Mouse (Mus musculus) neural tube, embryonic 15.5 days (tissue): ENCODE measurements around the gene Slc38a3. TPM values are rescaled to one million over a fixed set of nuclear protein-coding genes. Genes with fewer than 3 reads are reported as not detected.

Experiments
- ATAC-seq: fragments of 200-750 bp; cut with Nextera tagmentation; 2 replicates; pipeline ENCODE4 v1.8.0; 2017; ENCODE audit warnings: mild to moderate bottlenecking, moderate TSS enrichment, moderate library complexity; ENCODE audit not compliant: low FRiP score
- H3K27ac ChIP-seq: fragments of 300-500 bp; sonication (generic); replicated peaks from 2 replicates; pipeline ENCODE4 v1.5.1; 2015; ENCODE audit warnings: mild to moderate bottlenecking, inconsistent platforms
- H3K27me3 ChIP-seq: fragments of 300-500 bp; sonication (generic); replicated peaks from 2 replicates; pipeline ENCODE4 v1.6.1; 2015; ENCODE audit warnings: inconsistent platforms
- H3K36me3 ChIP-seq: fragments of 300-500 bp; sonication (generic); 2 replicates; pipeline ENCODE4 v1.6.1; 2015; ENCODE audit warnings: inconsistent platforms
- H3K4me1 ChIP-seq: fragments of 300-500 bp; sonication (generic); 2 replicates; pipeline ENCODE4 v1.6.1; 2015; ENCODE audit warnings: inconsistent platforms
- H3K4me2 ChIP-seq: fragments of 300-500 bp; sonication (generic); 2 replicates; pipeline ENCODE4 v1.6.1; 2015; ENCODE audit warnings: inconsistent platforms, mild to moderate bottlenecking, moderate library complexity
- H3K4me3 ChIP-seq: fragments of 300-500 bp; sonication (generic); replicated peaks from 2 replicates; pipeline ENCODE4 v1.5.1; 2015; ENCODE audit warnings: mild to moderate bottlenecking, inconsistent platforms
- H3K9ac ChIP-seq: fragments of 300-500 bp; sonication (generic); replicated peaks from 2 replicates; pipeline ENCODE4 v1.6.1; 2015; ENCODE audit warnings: mild to moderate bottlenecking, inconsistent platforms
- H3K9me3 ChIP-seq: fragments of 300-500 bp; sonication (generic); replicated peaks from 2 replicates; pipeline ENCODE4 v1.6.1; 2016; ENCODE audit warnings: inconsistent platforms
- WGBS: fragments of 180-500 bp; shearing (Covaris S2); methylation state at CpG from one replicate; pipeline ENCODE4 v1.1.7; 2015; ENCODE audit warnings: mixed read lengths; 5-methylcytosine and 5-hydroxymethylcytosine counted together
- polyA plus RNA-seq: library from polyadenylated mRNA; unstranded; fragments of >200 nt; fragmentation: Nextera tagmentation; extraction: Ambion mirVana; gene quantifications from 2 replicates; pipeline ENCODE4 v1.2.1, GENCODE M21; 2015

Gene Slc38a3
- polyA plus RNA-seq, 1 experiment from 2014 or later, result 35.4 TPM

GRCm38 (mm10) chr9:107676302-107676701 is 7.0 kb upstream of the Slc38a3 start:
- WGBS, result under 1% methylated on average over 24 of the region's 25 CpGs
- Histone ChIP-seq H3K9me3 (no peaks in the 10 kb centered on the region), H3K4me1 (peaks cover 21% of the 10 kb centered on the region), H3K27ac (no peak overlapping the region), H3K27me3 (peaks cover 30% of the 10 kb centered on the region), H3K9ac (peak overlapping the region; percentile 46), H3K4me3 (peak overlapping the region; percentile 36), H3K4me2 (peak overlapping the region; percentile 72), H3K36me3 (no peaks in the 10 kb centered on the region)
- peak; percentile 28 for ATAC-seq

GRCm38 (mm10) chr9:107675671-107676301 is 6.5 kb upstream of the Slc38a3 start:
- peak overlapping the region; percentile 46 for H3K9ac ChIP-seq
- peak overlapping the region; percentile 72 for H3K4me2 ChIP-seq
- peaks cover 21% of the 10 kb centered on the region for H3K4me1 ChIP-seq
- H3K27ac ChIP-seq, result no peak overlapping the region
- H3K27me3 ChIP-seq, result peaks cover 30% of the 10 kb centered on the region
- WGBS, result 1% methylated on average over 39 of the region's 39 CpGs
- peak overlapping the region; percentile 36 for H3K4me3 ChIP-seq
- H3K9me3 ChIP-seq, result no peaks in the 10 kb centered on the region
- no peaks in the 10 kb centered on the region for H3K36me3 ChIP-seq
- peak; percentile 70 for ATAC-seq

GRCm38 (mm10) chr9:107674609-107675429 is 5.5 kb upstream of the Slc38a3 start:
- 67% methylated on average over 9 of the region's 9 CpGs for WGBS

DNA sequence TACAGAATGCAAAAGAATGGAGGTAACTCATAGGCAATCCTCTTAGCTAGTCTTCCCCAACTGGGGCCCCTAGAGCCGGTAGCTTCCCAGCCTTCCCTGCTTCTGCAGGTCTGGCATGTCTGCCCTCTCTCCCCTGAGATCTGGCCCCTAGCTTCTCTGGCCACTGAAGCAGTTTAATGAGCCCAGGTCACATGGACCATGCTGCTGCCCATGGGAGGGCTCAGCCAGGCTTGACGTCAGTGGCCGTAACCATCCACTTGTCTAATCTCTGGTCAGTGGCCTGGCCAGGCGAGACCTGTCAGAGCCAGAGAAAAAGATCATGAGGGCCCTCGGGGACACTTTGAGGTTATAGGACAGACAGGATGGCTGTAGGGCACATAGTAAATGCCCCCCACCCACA is 929 bp upstream of the Slc38a3 start:
- 65% methylated on average over 5 of the region's 5 CpGs for WGBS
- no peak overlapping the region for H3K4me3 ChIP-seq
- ATAC-seq, result no peak
- H3K27me3 ChIP-seq, result peaks cover 31% of the 10 kb centered on the region
- H3K9ac ChIP-seq, result no peak overlapping the region
- peaks cover 26% of the 10 kb centered on the region for H3K4me1 ChIP-seq
- no peak overlapping the region for H3K27ac ChIP-seq
- no peaks in the 10 kb centered on the region for H3K36me3 ChIP-seq
- H3K4me2 ChIP-seq, result no peak overlapping the region
- H3K9me3 ChIP-seq, result no peaks in the 10 kb centered on the region

More at GRCm38 (mm10) chr9:107674609-107675429, 5.5 kb upstream of the Slc38a3 start:
- Histone ChIP-seq H3K27ac (no peak overlapping the region), H3K4me1 (peaks cover 21% of the 10 kb centered on the region), H3K27me3 (peaks cover 30% of the 10 kb centered on the region), H3K4me3 (no peak overlapping the region), H3K4me2 (no peak overlapping the region), H3K9me3 (no peaks in the 10 kb centered on the region), H3K36me3 (no peaks in the 10 kb centered on the region), H3K9ac (no peak overlapping the region)
- ATAC-seq, result no peak

DNA sequence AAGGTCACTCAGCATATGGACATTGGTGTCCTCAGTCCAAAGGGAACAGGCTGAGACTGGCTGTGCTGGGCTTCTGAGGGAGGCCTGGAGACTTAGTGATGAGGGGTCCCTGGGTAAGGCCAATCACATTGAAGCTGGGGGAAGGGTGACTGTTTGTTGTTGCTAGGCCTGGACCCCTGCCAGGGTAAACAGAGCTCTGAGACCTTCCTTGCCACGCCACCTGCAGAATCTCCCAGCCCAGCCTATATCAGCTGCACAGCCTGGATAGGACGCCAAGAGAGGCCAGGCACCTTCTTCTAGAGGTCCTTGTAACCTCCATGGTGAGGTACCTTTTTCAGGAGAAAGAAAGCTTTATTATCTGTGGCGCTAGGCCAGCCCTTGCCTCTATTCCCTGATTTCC is 414 bp downstream of the Slc38a3 start:
- Histone ChIP-seq H3K27me3 (peaks cover 28% of the 10 kb centered on the region), H3K9ac (no peak overlapping the region), H3K4me1 (peaks cover 29% of the 10 kb centered on the region), H3K4me2 (no peak overlapping the region), H3K9me3 (no peaks in the 10 kb centered on the region), H3K4me3 (no peak overlapping the region), H3K36me3 (no peaks in the 10 kb centered on the region), H3K27ac (no peak overlapping the region)
- WGBS, result 72% methylated on average over 3 of the region's 3 CpGs
- ATAC-seq, result no peak

DNA sequence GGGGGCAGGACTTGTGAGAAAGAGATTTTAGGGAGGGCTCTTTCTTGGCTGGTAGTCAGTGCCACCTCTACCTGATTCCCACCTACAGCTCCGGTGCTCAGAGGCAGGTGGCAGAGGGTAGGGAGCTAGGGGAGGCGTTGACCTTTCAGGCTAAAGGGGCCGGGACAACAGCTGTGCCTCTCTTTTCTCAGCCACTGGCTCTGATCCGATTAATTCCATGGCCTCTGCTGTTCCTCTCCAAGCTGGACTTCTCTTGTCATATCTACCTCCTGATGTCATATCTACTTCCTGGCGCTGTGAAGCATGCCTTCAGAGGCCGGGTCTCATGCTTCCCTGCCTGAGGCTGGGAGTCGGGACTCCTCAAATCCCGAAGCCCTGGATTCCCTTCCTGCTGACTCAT is 1.3 kb downstream of the Slc38a3 start:
- WGBS, result 52% methylated on average over 8 of the region's 8 CpGs
- peaks cover 38% of the 10 kb centered on the region for H3K4me1 ChIP-seq
- H3K27ac ChIP-seq, result no peak overlapping the region
- H3K4me2 ChIP-seq, result peak overlapping the region; percentile 78; the same call in 1 of the 2 replicates
- H3K9me3 ChIP-seq, result no peaks in the 10 kb centered on the region
- H3K27me3 ChIP-seq, result peaks cover 28% of the 10 kb centered on the region
- H3K36me3 ChIP-seq, result no peaks in the 10 kb centered on the region
- H3K9ac ChIP-seq, result no peak overlapping the region
- ATAC-seq, result no peak
- H3K4me3 ChIP-seq, result no peak overlapping the region

GRCm38 (mm10) chr9:107667219-107667618 is 2.1 kb downstream of the Slc38a3 start:
- Histone ChIP-seq H3K4me1 (peaks cover 42% of the 10 kb centered on the region), H3K4me3 (peak overlapping the region; percentile 44), H3K27me3 (peaks cover 28% of the 10 kb centered on the region), H3K27ac (peak overlapping the region; percentile 54), H3K9ac (peak overlapping the region; percentile 58), H3K36me3 (no peaks in the 10 kb centered on the region), H3K9me3 (no peaks in the 10 kb centered on the region), H3K4me2 (peak overlapping the region; percentile 78)
- WGBS, result under 1% methylated on average over 24 of the region's 24 CpGs
- peak; percentile 83 for ATAC-seq

- H3K27me3 ChIP-seq, result peaks cover 28% of the 10 kb centered on the region
- peak overlapping the region; percentile 78 for H3K4me2 ChIP-seq
- no peaks in the 10 kb centered on the region for H3K36me3 ChIP-seq
- peak overlapping the region; percentile 58 for H3K9ac ChIP-seq
- ATAC-seq, result no peak
- H3K4me1 ChIP-seq, result peaks cover 42% of the 10 kb centered on the region
- no peaks in the 10 kb centered on the region for H3K9me3 ChIP-seq
- peak overlapping the region; percentile 44 for H3K4me3 ChIP-seq
- H3K27ac ChIP-seq, result peak overlapping the region; percentile 54
- WGBS, result 1% methylated on average over 30 of the region's 30 CpGs
Measured at GRCm38 (mm10) chr9:107666751-107667205, 2.6 kb downstream of the Slc38a3 start.

DNA sequence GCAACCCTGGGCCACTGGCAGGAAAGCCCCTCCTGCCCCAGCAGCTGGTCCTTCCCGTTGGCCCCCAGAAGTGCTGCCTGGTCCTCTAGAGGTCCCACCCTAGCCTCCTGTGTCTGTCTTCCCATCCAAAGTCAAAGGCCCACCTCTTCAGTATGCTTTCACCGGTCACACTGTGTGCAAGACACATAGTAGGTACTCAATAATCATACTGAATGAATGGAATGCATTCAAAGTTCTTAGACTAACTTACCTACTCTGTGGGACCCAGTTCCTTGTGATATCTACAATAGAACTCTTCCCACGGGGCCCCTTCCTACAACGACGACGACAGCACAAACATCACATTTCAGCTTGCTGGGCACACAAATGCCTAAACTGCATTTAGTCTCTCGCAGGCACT is 4.0 kb downstream of the Slc38a3 start:
- Histone ChIP-seq H3K4me1 (peaks cover 42% of the 10 kb centered on the region), H3K4me2 (peak overlapping the region; percentile 78), H3K9ac (no peak overlapping the region), H3K9me3 (no peaks in the 10 kb centered on the region), H3K27ac (0 out of 2 replicates have a peak overlapping the region, but pooled peaks have one; percentile 11), H3K4me3 (peak overlapping the region; percentile 44; the same call in 1 of the 2 replicates), H3K27me3 (peaks cover 28% of the 10 kb centered on the region), H3K36me3 (no peaks in the 10 kb centered on the region)
- ATAC-seq, result no peak
- WGBS, result 81% methylated on average over 7 of the region's 7 CpGs

DNA sequence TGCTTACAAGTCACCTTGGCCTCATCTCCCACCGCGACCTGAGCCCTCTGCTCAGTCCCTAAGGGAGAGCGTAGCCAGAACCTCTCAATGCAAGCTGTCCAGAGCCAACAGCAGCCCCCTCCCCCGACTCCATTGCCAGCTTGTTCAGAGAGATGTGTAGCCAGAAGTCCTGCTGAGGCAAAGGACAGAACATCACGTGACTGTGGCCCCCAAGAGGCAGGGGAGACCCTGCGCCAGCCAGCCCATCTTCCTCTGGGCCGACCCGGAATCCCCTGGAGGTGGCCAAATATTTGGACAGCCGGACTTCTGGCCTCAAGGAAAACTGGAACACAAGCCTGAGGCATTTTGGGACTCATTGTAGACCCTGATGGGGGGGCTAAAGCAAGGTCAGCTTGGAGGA is 5.8 kb downstream of the Slc38a3 start:
- WGBS, result 47% methylated on average over 9 of the region's 9 CpGs
- Histone ChIP-seq H3K4me1 (peaks cover 48% of the 10 kb centered on the region), H3K27ac (peak overlapping the region; percentile 7; the same call in 1 of the 2 replicates), H3K27me3 (peaks cover 28% of the 10 kb centered on the region), H3K9ac (no peak overlapping the region), H3K4me2 (peak overlapping the region; percentile 24), H3K9me3 (no peaks in the 10 kb centered on the region), H3K4me3 (no peak overlapping the region), H3K36me3 (no peaks in the 10 kb centered on the region)
- ATAC-seq, result no peak; the same call in 1 of the 2 replicates

DNA sequence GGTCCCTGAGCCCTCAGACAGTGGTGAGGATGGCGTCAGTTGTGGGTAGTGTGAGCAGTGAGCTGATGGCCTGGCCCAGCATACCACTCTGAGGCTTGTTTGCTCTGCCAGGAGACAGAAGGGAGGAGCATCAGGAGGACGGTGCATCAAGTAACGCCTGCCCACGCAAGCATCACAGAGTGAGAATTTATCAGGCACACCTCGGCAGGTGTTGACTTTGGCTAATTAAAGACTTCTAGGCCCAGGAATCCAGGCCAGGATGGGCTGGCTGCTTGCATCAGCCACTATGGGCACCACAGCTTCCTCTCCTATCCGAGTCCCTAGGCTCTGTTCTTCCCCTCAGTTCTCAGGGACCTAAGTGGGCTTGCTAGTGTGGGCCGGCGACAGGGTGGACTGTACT is 7.0 kb downstream of the Slc38a3 start:
- peaks cover 41% of the 10 kb centered on the region for H3K4me1 ChIP-seq
- H3K27me3 ChIP-seq, result peaks cover 21% of the 10 kb centered on the region
- H3K27ac ChIP-seq, result no peak overlapping the region
- no peaks in the 10 kb centered on the region for H3K9me3 ChIP-seq
- no peak overlapping the region for H3K4me2 ChIP-seq
- WGBS, result 91% methylated on average over 8 of the region's 8 CpGs
- H3K9ac ChIP-seq, result no peak overlapping the region
- H3K4me3 ChIP-seq, result no peak overlapping the region
- ATAC-seq, result no peak
- no peaks in the 10 kb centered on the region for H3K36me3 ChIP-seq
